ENCODE assay signal across 21 mouse cellular contexts in the genomic region with DNA sequence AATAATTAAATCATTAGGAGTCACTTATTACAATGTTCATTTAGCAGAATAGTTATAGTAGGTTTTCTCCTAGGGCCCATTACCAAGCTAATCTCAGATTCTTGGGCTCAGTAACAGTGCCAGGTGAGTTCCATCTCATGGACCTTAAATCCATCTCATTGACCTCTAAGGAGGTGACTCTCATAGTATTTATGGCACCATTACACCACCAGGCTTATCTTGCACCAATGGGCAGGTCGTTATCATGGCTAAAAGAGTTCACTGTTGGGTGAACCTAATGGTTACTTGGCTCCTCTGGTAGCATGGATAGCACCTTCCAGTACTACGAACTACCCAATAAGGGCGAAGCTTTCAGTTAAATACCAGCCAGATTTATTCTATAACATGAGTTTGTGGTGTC.
DNase-seq lines count a peak whose midpoint lies in the region; ATAC-seq and TF ChIP-seq lines count a peak whose summit lies in the region.
"Had no signal": no experiment of that assay in that cellular context is flagged by ENCODE, and none has a peak within 500 bp of the region (broad histone marks: within the 10 kb centered on the region; RNA-seq: fewer than 3 reads in every experiment).

No protein-coding gene starts in this region.

- no peaks in the 10 kb centered on the region for H3K36me3 ChIP-seq in intestine, embryonic 14.5 days (ENCODE audit: control insufficient read depth, insufficient read depth, low read length)
- no peaks in the 10 kb centered on the region for H3K36me3 ChIP-seq in intestine, postnatal 0 days (ENCODE audit: control insufficient read depth, insufficient read depth)
- no peaks in the 10 kb centered on the region for H3K36me3 ChIP-seq in intestine, embryonic 15.5 days
- no peaks in the 10 kb centered on the region for H3K36me3 ChIP-seq in intestine, embryonic 16.5 days (ENCODE audit: control insufficient read depth, insufficient read depth, low read length)
- H3K36me3 ChIP-seq: G1E had no signal

- H3K27ac ChIP-seq in intestine, embryonic 14.5 days (ENCODE audit: low read depth): no peak overlapping the region
- H3K27ac ChIP-seq in intestine, postnatal 0 days (ENCODE audit: low read depth, low read length): no peak overlapping the region
- H3K27ac ChIP-seq in intestine, embryonic 15.5 days: no peak overlapping the region
- no peak overlapping the region for H3K27ac ChIP-seq in intestine, embryonic 16.5 days (ENCODE audit: low read length)

- H3K9me3 ChIP-seq in intestine, embryonic 14.5 days (ENCODE audit: control insufficient read depth, low read length): no peaks in the 10 kb centered on the region
- no peaks in the 10 kb centered on the region for H3K9me3 ChIP-seq in intestine, postnatal 0 days (ENCODE audit: control insufficient read depth)
- no peaks in the 10 kb centered on the region for H3K9me3 ChIP-seq in intestine, embryonic 15.5 days
- no peaks in the 10 kb centered on the region for H3K9me3 ChIP-seq in intestine, embryonic 16.5 days (ENCODE audit: control insufficient read depth, low read length)

- H3K9ac ChIP-seq in intestine, embryonic 14.5 days (ENCODE audit: low read length): no peak overlapping the region
- no peak overlapping the region for H3K9ac ChIP-seq in intestine, postnatal 0 days (ENCODE audit: low read depth, low read length)
- H3K9ac ChIP-seq in intestine, embryonic 15.5 days: no peak overlapping the region
- H3K9ac ChIP-seq in intestine, embryonic 16.5 days (ENCODE audit: low read depth, low read length): no peak overlapping the region

- 85% methylated on average over 3 of the region's 3 CpGs for WGBS in intestine, embryonic 14.5 days
- WGBS in intestine, postnatal 0 days: 72% methylated on average over 3 of the region's 3 CpGs
- WGBS in intestine, embryonic 15.5 days: 83% methylated on average over 3 of the region's 3 CpGs
- WGBS in intestine, embryonic 16.5 days: 82% methylated on average over 3 of the region's 3 CpGs

- no peak for ATAC-seq in intestine, embryonic 14.5 days (replicated peaks; ENCODE audit: low FRiP score, low TSS enrichment, low read depth)
- ATAC-seq in intestine, postnatal 0 days: no peak
- ATAC-seq in intestine, embryonic 15.5 days: peak; percentile 61; the same call in 1 of the 2 replicates
- ATAC-seq in intestine, embryonic 16.5 days: peak; percentile 56; the same call in 1 of the 2 replicates
- ATAC-seq: activated CD4-positive, CD25-positive, alpha-beta regulatory T cell, adult 4 months; CD4-positive, CD25-positive, alpha-beta regulatory T cell, adult 4 months; Patski had no signal

- no peak overlapping the region for H3K4me2 ChIP-seq in intestine, embryonic 14.5 days (ENCODE audit: low read length)
- no peak overlapping the region for H3K4me2 ChIP-seq in intestine, postnatal 0 days (replicated peaks; ENCODE audit: low read depth)
- no peak overlapping the region for H3K4me2 ChIP-seq in intestine, embryonic 15.5 days (replicated peaks)
- no peak overlapping the region for H3K4me2 ChIP-seq in intestine, embryonic 16.5 days (ENCODE audit: low read depth, low read length)

- no peaks in the 10 kb centered on the region for H3K27me3 ChIP-seq in intestine, embryonic 14.5 days (replicated peaks; ENCODE audit: control insufficient read depth, insufficient read depth, low read length)
- no peaks in the 10 kb centered on the region for H3K27me3 ChIP-seq in intestine, postnatal 0 days (replicated peaks; ENCODE audit: control insufficient read depth, insufficient read depth, low read length)
- H3K27me3 ChIP-seq in intestine, embryonic 15.5 days (replicated peaks): no peaks in the 10 kb centered on the region
- H3K27me3 ChIP-seq in intestine, embryonic 16.5 days (replicated peaks; ENCODE audit: control insufficient read depth, insufficient read depth, low read length): no peaks in the 10 kb centered on the region
- H3K27me3 ChIP-seq: CH12.LX had no signal

- peak; percentile 42 for DNase-seq in intestine, embryonic 14.5 days (ENCODE audit: low spot score)
- no peak for DNase-seq in cerebellum, postnatal 14 days
- no peak for DNase-seq in thymus, postnatal 36 days
- DNase-seq: adrenal gland, adult 2 months; adrenal gland, adult 8-10 months; adrenal gland, postnatal 10 days; adrenal gland, postnatal 14 days; adrenal gland, postnatal 25 days; adrenal gland, postnatal 36 days; B cell, adult 2 months; cerebellum, adult 11 months; cerebellum, adult 11-12 months; cerebellum, adult 18-20 months had no signal

- no peak overlapping the region for H3K4me3 ChIP-seq in intestine, embryonic 14.5 days (ENCODE audit: low read depth, low read length)
- no peak overlapping the region for H3K4me3 ChIP-seq in intestine, postnatal 0 days (ENCODE audit: low read depth, low read length)
- H3K4me3 ChIP-seq in intestine, embryonic 15.5 days (replicated peaks): no peak overlapping the region
- H3K4me3 ChIP-seq in intestine, embryonic 16.5 days (ENCODE audit: low read length): no peak overlapping the region

- no peak for TF ChIP-seq CTCF in intestine, postnatal 0 days (IDR thresholded peaks at IDR 0.05; ENCODE audit: low read depth)

- 0 out of 2 replicates have a peak, but pooled peaks cover 3% of the 10 kb centered on the region for H3K4me1 ChIP-seq in intestine, embryonic 14.5 days (replicated peaks; ENCODE audit: control insufficient read depth, insufficient read depth, low read length)
- H3K4me1 ChIP-seq in intestine, postnatal 0 days (replicated peaks; ENCODE audit: control insufficient read depth, insufficient read depth, low read length): no peaks in the 10 kb centered on the region
- 0 out of 2 replicates have a peak, but pooled peaks cover 2% of the 10 kb centered on the region for H3K4me1 ChIP-seq in intestine, embryonic 15.5 days (replicated peaks)
- no peaks in the 10 kb centered on the region for H3K4me1 ChIP-seq in intestine, embryonic 16.5 days (ENCODE audit: control insufficient read depth, insufficient read depth, low read length)

Comparison
In these comparisons a context has a peak if more than half of its experiments do, and no peak if none do; other contexts are left out.
1. ATAC-seq: peak in intestine, embryonic 15.5 days (single experiment) and intestine, embryonic 16.5 days (single experiment); none in intestine, embryonic 14.5 days (single experiment) and intestine, postnatal 0 days (single experiment).